Mouse (Mus musculus): ENCODE results near the gene Tmem139.

The Tmem139 gene

GRCm38 (mm10) chr6:42282865-42283528 is 21.2 kb downstream of the Tmem139 start:
- no peak for DNase-seq

GRCm38 (mm10) chr6:42286448-42286847 is 24.7 kb downstream of the Tmem139 start, which contains the start of gene Clcn1:
Gene Clcn1 (plus strand): TSS chr6:42286685.
- DNase-seq, result no peak

GRCm38 (mm10) chr6:42287562-42287961 is 25.8 kb downstream of the Tmem139 start:
- no peak for DNase-seq

- DNase-seq, result no peak
These were observed 31.6 kb downstream of the Tmem139 start for GRCm38 (mm10) chr6:42293327-42293726.

GRCm38 (mm10) chr6:42295549-42296094 is 33.9 kb downstream of the Tmem139 start:
- DNase-seq, result no peak

- DNase-seq, result no peak
These were observed 37.6 kb downstream of the Tmem139 start for GRCm38 (mm10) chr6:42299362-42299761.

GRCm38 (mm10) chr6:42309816-42310378 is 48.1 kb downstream of the Tmem139 start:
- DNase-seq, result no peak

- DNase-seq, result no peak
These were observed 48.8 kb downstream of the Tmem139 start for GRCm38 (mm10) chr6:42310427-42311053.
